In the genomic region with DNA sequence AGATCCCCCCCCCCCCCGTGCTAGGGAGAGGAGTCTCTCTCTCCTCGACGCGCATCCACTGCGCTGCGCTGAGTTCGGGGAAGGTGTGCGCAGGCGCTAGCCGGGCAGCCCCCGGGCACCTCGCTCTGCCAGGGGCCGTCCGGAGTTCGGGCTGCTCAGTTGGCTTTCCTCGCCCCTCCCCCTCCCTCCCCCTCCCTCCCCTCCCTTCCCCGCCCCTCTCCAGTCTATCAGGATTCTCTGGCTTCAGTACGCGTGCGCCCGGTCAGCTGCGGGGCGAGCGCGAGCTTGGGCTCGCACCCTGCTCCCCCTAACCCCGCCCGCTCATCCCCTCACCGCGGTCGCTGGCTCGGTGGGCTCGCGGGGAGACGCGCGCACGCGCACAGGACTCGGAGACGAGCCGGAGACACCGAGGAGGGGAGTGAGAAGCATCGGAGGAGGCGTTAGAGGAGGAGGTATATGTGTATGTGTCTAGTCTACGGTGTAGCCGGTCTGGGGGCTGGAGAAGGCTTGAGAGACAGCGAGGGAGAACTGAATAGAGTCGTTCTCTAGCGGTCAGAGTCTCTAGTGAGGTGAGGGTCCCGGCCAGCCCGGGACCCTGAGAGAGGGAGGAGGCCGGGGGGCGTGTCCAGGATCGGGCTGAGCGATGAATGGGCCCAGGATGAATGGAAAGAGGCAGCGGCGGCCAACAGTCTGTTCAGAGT, we compare ENCODE assay signal across 7 mouse cellular contexts. TPM values are rescaled to one million over a fixed set of nuclear protein-coding genes. Genes with fewer than 3 reads are reported as not detected.
A peak's percentile ranks its signal among the peaks of the same experiment; 100 is the strongest.
DNase-seq lines count a peak whose midpoint lies in the region; ATAC-seq and TF ChIP-seq lines count a peak whose summit lies in the region.

No protein-coding gene starts in this region.

- H3K4me3 ChIP-seq in gastrocnemius, adult 2 months: peak overlapping the region; percentile 74
- H3K4me3 ChIP-seq in hindbrain, embryonic 16.5 days (ENCODE audit: low read length): peak overlapping the region; percentile 50
- peak overlapping the region; percentile 62 for H3K4me3 ChIP-seq in small intestine, adult 2 months (ENCODE audit: low read depth, low read length)

- ATAC-seq in hindbrain, embryonic 16.5 days: peak; percentile 96

- intact Hi-C loops in gastrocnemius, adult 2 months (cut with DNase I): no loop called here

- DNase-seq in adrenal gland, adult 2 months: peak; percentile 58
- DNase-seq in cerebellum, postnatal 4 days (ENCODE audit: low spot score in 2 of 2): peak; percentile 57 to 80
- DNase-seq in gastrocnemius, adult 2 months: peak; percentile 44
- peak; percentile 23 to 60 for DNase-seq in left cerebral cortex, adult 8-10 months (ENCODE audit: low spot score in 2 of 2)
- DNase-seq in mesoderm, embryonic 11.5 days (ENCODE audit: low read depth, low spot score): peak; percentile 92

- H3K4me1 ChIP-seq in hindbrain, embryonic 16.5 days (ENCODE audit: control insufficient read depth, insufficient read depth, low read depth, low read length): no peaks in the 10 kb centered on the region
- no peaks in the 10 kb centered on the region for H3K4me1 ChIP-seq in small intestine, adult 2 months (ENCODE audit: control insufficient read depth, insufficient read depth, insufficient read length, low read length)

- 21% methylated on average over 39 of the region's 58 CpGs for WGBS in hindbrain, embryonic 16.5 days
- 21% methylated on average over 38 of the region's 58 CpGs for WGBS in small intestine, adult 2 months

- TF ChIP-seq CTCF in gastrocnemius, adult 2 months (IDR thresholded peaks at IDR 0.05): no peak
- no peak for TF ChIP-seq CTCF in small intestine, adult 2 months (IDR thresholded peaks at IDR 0.05; ENCODE audit: extremely low read depth, insufficient read length, insufficient replicate concordance, low read depth, low read length)

- H3K27ac ChIP-seq in gastrocnemius, adult 2 months: no peak overlapping the region
- peak overlapping the region; percentile 94 for H3K27ac ChIP-seq in hindbrain, embryonic 16.5 days (ENCODE audit: low read depth, low read length)
- no peak overlapping the region for H3K27ac ChIP-seq in small intestine, adult 2 months (ENCODE audit: insufficient read depth, low read depth, low read length)

- no peaks in the 10 kb centered on the region for H3K9me3 ChIP-seq in hindbrain, embryonic 16.5 days (ENCODE audit: control insufficient read depth, low read length)

- no peaks in the 10 kb centered on the region for H3K27me3 ChIP-seq in hindbrain, embryonic 16.5 days (replicated peaks; ENCODE audit: control insufficient read depth, insufficient read depth, low read length)
- no peaks in the 10 kb centered on the region; the same call in 1 of the 2 replicates for H3K27me3 ChIP-seq in small intestine, adult 2 months (ENCODE audit: control insufficient read depth, insufficient read depth, low read length)

- H3K36me3 ChIP-seq in hindbrain, embryonic 16.5 days (ENCODE audit: control insufficient read depth, insufficient read depth, low read length): no peaks in the 10 kb centered on the region
- H3K36me3 ChIP-seq in small intestine, adult 2 months (ENCODE audit: control insufficient read depth, insufficient read depth, low read length): no peaks in the 10 kb centered on the region

- H3K4me2 ChIP-seq in hindbrain, embryonic 16.5 days (ENCODE audit: low read length): peak overlapping the region; percentile 62

- H3K9ac ChIP-seq in hindbrain, embryonic 16.5 days (ENCODE audit: low read depth, low read length): peak overlapping the region; percentile 57

- TF ChIP-seq POLR2A in small intestine, adult 2 months (IDR thresholded peaks at IDR 0.05; ENCODE audit: low read depth, low read length): no peak

RNA-seq across cellular contexts. Expression of gene Wnk3, which starts 28.5 kb away (rescaled TPM):
- 1 to 10 TPM; 1.3 to 1.8 TPM for total RNA-seq in adrenal gland, adult 2 months (2021)
- polyA plus RNA-seq in adrenal gland, adult 2 months (2012; rRNA removed): 0.02 and 0.06 TPM in 2 replicates
- total RNA-seq in gastrocnemius, adult 2 months (2021): 1 to 10 TPM in 1 of 2 experiments, under 1 TPM in 1; 0.99 to 1.3 TPM
- polyA plus RNA-seq in hindbrain, embryonic 16.5 days (2015; fragmentation: Nextera tagmentation; extraction: Ambion mirVana): 10.4 and 11.6 TPM in 2 replicates
- 10 to 100 TPM; 39.5 to 48.1 (median 46.0) TPM for total RNA-seq in left cerebral cortex, adult 8-10 months (2022)
- 0.01 TPM in 1 of 2 replicates, not detected in the other for polyA plus RNA-seq in small intestine, adult 2 months (2012; rRNA removed)

Comparison
In these comparisons a context has a peak if more than half of its experiments do, and no peak if none do; other contexts are left out.
1. DNase-seq: peak in every context shown above with its lines; median percentile 92 in mesoderm, embryonic 11.5 days; 68 in cerebellum, postnatal 4 days; 58 in adrenal gland, adult 2 months; 44 in gastrocnemius, adult 2 months; 42 in left cerebral cortex, adult 8-10 months.
2. RNA of gene Wnk3, which starts 28.5 kb away (total RNA-seq): 39.5 to 48.1 TPM in left cerebral cortex, adult 8-10 months; 1.3 to 1.8 TPM in adrenal gland, adult 2 months and 0.99 to 1.3 TPM in gastrocnemius, adult 2 months; every median in the first group is over 10 times any median in the second.
3. Peak in every context shown above with its lines, with median percentiles within 50 percentile points of each other: H3K4me3 ChIP-seq.